8 mouse cellular contexts compared by ENCODE assay signal in genomic region chr2:110949679-110950431, GRCm38 (mm10). TPM values are rescaled to one million over a fixed set of nuclear protein-coding genes. Genes with fewer than 3 reads are reported as not detected.
DNase-seq lines count a peak whose midpoint lies in the region; ATAC-seq lines count a peak whose summit lies in the region.

No protein-coding gene starts in this region.

- peaks cover 6% of the 10 kb centered on the region for H3K4me1 ChIP-seq in heart, embryonic 15.5 days (replicated peaks)

- peak; percentile 78 for ATAC-seq in heart, embryonic 15.5 days (replicated peaks; ENCODE audit: insufficient number of reproducible peaks, insufficient read depth, low FRiP score, low read depth)

- H3K4me2 ChIP-seq in heart, embryonic 15.5 days: peak overlapping the region; percentile 62

- H3K4me3 ChIP-seq in heart, embryonic 15.5 days: peak overlapping the region; percentile 37

- no peak overlapping the region for H3K9ac ChIP-seq in heart, embryonic 15.5 days

- no peaks in the 10 kb centered on the region for H3K36me3 ChIP-seq in heart, embryonic 15.5 days

- H3K9me3 ChIP-seq in heart, embryonic 15.5 days (replicated peaks): no peaks in the 10 kb centered on the region

- H3K27ac ChIP-seq in heart, embryonic 15.5 days: no peak overlapping the region

- no peaks in the 10 kb centered on the region for H3K27me3 ChIP-seq in heart, embryonic 15.5 days

- DNase-seq in urinary bladder, postnatal 25 days (ENCODE audit: low spot score): peak; percentile 3
- no peak for DNase-seq in urinary bladder, adult 2 months (ENCODE audit: low spot score)
- peak; percentile 29 for DNase-seq in fibroblast of lung, adult 2 months (ENCODE audit: low read depth)
- DNase-seq in left cerebral cortex, adult 11 months (ENCODE audit: low spot score): peak; percentile 50
- DNase-seq in neural tube, embryonic 10.5 days (ENCODE audit: extremely low spot score, low spot score): peak; percentile 42
- DNase-seq in thymus, postnatal 4 days: no peak
- DNase-seq in urinary bladder, postnatal 14 days (ENCODE audit: low spot score): no peak

- WGBS in heart, embryonic 15.5 days: 6% methylated on average over 20 of the region's 20 CpGs

RNA-seq across cellular contexts. Expression of gene Ano3, which starts 0.9 kb away (rescaled TPM):
- polyA plus RNA-seq in urinary bladder, adult 2 months (2012; rRNA removed): 0.04 and 0.07 TPM in 2 replicates
- 0.18 and 0.25 TPM in 2 replicates for polyA plus RNA-seq in heart, embryonic 15.5 days (2015; fragmentation: Nextera tagmentation; extraction: Ambion mirVana)

Comparison
In these comparisons a context has a peak if more than half of its experiments do, and no peak if none do; other contexts are left out.
1. DNase-seq: peak in urinary bladder, postnatal 25 days (single experiment), fibroblast of lung, adult 2 months (single experiment), left cerebral cortex, adult 11 months (single experiment) and neural tube, embryonic 10.5 days (single experiment); none in urinary bladder, adult 2 months (single experiment), thymus, postnatal 4 days (single experiment) and urinary bladder, postnatal 14 days (single experiment).